Mouse (Mus musculus): Measurements from ENCODE around the gene Acoxl.
A peak's percentile ranks its signal among the peaks of the same experiment; 100 is the strongest.

Acoxl gene

GRCm38 (mm10) chr2:127838576-127838975, at the start of gene Acoxl:
Gene Acoxl (plus strand): TSS chr2:127838876.
- no peak for DNase-seq (ENCODE audit: low spot score)

DNA sequence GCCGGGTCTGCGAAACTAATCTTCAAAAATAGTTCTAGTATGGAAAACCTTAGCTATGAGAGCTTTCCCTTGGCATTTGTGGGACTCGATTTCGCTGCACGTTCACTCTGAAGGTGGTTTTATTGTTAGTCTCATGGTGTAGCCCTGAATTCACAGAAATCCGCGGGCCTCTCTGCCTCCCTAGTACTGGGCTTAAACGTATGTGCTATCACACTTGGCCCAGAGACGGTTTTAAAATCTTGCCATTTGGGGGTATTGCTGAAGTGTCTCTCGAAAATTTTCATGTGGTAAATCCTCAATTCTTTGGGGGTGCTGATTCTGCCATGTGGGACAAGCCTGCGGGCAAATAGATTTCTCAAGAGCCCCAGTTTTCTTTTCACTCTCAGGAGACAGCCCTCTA, 49.5 kb upstream of the Acoxl start:
- DNase-seq (ENCODE audit: low spot score): no peak

DNA sequence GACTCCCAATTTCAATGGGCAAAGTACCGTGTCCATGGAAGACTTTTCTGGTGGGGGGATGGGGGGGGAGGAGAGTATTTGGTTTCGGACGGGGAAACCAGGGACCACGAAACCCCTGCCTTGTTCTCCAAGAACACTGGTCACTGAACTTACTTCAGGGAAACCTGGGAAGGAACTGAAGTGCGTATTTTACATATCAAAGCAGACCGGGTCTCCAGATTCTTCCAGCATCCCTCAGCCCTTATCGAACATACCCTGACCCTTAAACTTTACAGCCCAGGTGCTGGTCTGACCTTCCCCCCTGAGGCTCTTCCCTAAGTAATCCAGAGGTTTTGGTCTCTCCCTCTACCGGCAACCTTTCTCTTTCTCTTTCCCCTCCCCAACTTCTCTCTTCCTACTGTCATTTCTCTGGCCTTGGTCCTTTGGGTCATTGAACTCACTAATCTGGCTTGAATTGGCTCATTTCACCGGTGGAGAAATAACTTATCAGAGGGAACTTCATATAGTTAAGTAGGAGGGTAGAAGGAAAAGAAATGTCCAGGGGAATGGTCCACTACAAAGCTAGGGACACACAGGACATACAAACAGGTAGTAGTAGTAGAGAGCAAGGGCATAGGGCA, 48.9 kb upstream of the Acoxl start:
- DNase-seq (ENCODE audit: low spot score): no peak

DNA sequence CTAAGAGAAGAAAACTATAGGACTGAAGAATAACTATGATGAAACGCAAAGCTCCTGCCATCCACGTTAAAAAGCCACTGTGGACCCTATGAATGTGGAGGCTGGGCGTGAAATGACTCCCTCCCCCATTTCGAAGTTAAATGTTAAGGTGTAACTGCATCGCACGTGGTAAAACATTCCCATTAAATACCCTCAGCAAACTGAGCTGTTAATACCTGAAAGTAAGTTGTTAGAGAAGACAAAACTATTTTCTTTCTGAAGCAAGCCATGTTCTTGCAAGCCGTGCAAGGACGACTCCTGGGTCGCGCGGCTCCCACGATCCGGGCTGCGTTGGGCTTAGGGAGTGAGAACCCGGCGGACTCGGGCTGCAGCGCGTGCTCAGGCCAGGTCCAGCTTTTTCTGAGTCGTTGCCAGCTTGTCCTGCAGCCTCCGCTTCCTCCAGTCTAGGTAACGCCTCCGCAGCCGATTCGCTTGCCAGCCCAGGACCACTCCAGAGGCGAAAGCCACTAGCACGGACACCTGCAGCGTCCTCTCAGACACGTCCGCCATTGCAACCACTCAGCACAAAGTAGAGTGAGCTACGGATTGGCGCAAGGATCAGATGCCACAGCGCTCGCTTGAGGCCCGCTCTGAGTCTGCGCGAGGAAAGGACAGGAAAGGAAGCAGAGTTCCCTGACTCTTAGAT, 46.6 kb upstream of the Acoxl start, which contains the start of gene Mtln:
Gene Mtln, minus strand, starts transcription at position 570 of the 685 bp plus-strand sequence.
- DNase-seq (ENCODE audit: low spot score): peak; percentile 88

DNA sequence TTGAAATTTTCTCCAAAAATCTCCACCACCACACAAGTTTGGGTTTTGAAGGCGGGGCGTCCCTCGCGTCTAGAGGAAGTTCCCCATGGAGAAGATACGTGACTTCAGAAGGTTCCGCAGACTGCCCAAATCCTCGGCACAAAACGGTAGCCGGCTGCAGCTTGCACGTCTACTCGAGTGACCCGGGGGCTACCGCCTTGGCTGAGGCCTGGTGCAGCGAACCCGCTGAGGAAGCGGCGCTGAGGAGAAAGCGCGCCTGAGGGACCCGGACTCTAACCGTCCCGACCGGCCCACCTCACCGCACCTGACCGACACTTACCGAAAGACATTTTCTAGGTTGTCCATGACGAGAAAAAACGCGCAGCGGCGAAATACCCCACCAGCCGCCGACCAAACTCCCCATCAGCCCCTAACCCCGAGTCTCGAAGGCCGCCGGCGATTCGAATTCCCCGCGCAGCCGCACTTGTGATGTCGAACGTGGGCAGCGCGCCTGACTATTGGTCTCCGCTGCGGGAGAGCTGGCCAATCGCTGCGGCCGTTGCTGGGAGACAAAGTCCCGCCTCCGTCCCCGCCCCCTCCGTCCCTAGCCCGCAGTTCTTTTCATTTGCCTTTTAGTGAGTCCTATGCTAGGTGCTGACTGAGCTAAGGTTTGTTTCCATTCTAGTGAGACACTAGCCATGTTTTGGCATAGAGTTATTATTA, 7.1 kb upstream of the Acoxl start, which contains the start of gene Bub1:
Gene Bub1, minus strand, starts transcription at position 465 of the 702 bp plus-strand sequence.
- DNase-seq (ENCODE audit: low spot score): peak; percentile 94

DNA sequence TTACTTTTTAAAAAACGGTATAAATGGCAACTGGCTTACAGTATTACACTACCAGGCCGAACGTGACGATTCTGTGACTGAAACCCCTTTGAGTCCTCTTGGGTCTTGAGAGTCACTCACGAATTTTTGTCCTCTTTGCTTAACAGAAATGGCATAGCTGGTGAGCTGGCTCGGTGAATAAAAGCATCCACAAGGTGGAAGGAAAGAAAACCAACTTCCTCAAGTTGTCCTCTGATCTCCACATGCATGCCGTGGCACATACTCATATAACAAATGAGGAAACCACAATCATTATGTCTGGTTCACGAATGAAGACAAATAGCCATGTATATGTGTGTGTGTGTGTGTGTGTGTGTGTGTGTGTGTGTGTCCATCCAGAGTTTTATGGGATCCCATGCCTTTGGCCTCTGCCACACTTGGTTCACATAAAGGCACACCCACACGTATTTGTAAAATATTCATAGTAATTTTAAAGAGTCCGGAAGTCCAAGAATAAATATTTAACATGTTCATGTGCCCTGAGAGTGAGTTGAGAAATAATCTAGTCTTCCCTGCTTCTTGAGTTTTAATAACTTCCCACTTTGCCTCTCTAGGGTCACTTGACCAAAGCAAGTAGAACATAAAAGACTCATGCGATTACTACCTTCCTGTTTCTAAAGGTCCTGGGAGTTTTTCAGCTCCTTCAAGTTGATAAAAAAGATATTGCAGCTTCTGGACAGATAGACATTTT, 6.4 kb upstream of the Acoxl start:
- no peak for DNase-seq (ENCODE audit: low spot score)

GRCm38 (mm10) chr2:127832833-127833190, 5.9 kb upstream of the Acoxl start:
- no peak for DNase-seq (ENCODE audit: low spot score)

GRCm38 (mm10) chr2:127839425-127839824, 749 bp downstream of the Acoxl start:
- no peak for DNase-seq (ENCODE audit: low spot score)

GRCm38 (mm10) chr2:127841402-127841801, 2.7 kb downstream of the Acoxl start:
- DNase-seq (ENCODE audit: low spot score): no peak

DNA sequence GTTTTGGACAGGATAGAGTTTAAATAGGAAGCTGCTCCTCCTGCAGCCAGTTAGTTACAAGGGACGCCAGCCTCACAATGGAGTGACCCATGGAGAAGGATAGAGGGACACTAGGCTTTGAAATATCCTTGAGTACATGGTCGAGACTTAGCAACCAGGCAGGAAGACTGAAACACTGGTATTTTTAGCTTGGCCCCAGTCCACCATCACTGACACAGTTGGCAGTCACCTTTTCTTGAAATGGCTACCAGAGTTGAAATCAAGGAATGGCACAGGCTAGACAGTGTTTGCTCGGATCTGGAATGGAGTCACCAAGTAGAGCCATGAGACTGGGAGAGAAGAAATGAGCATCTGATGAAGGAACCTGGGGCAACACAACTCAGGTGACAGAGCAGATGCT, 3.7 kb downstream of the Acoxl start:
- DNase-seq (ENCODE audit: low spot score): no peak

DNA sequence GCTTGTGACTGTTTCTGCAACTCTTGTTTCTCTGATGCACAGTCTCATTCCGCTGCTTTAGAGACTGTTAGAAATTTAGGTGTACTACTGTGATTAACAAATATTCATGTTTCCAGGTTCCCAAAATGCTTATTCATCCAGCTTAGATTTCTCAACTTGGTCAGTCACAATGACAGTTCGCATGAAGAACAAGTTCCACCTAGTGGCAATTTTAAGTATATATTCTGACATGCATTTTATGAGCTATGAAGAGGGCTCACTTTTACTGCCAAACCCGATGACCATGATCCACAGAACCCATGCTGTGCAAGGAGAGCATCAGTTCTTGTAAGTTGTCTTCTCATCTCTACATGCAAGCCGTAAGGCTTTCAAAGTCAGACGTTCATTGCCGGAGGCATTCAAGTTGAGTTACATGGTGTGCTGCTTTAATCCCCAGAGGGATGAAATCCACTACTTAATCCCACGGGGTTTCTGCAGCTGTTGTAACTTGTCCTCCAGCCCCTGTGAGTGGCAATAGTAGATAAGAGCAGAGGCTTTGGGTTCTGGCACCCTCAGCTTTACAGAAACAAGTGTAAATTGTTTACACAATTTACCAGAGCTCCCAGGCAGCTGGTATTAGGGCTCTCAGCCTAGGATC, 6.8 kb downstream of the Acoxl start:
- no peak for DNase-seq (ENCODE audit: low spot score)

- DNase-seq (ENCODE audit: low spot score): no peak
Observed at GRCm38 (mm10) chr2:127846008-127846407, 7.3 kb downstream of the Acoxl start.

DNA sequence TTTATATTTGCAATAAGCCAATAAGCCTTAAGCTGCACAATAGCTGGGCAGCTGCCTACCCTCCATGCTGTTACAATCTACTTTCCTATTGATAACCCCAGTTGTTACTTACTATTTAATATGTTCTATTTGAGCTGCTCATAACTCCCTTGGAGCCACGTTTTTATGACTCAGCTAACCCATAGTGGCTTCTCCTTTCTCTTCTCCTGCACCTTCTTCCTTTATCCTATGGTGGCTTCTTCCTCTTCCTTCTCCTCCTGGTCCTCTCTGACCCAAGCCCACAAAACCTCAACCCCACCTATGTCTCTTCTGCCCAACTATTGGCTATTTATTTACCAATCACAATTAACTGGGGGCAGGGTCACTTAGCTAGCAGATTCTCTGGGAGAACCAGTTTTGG, 7.9 kb downstream of the Acoxl start:
- no peak for DNase-seq (ENCODE audit: low spot score)

DNA sequence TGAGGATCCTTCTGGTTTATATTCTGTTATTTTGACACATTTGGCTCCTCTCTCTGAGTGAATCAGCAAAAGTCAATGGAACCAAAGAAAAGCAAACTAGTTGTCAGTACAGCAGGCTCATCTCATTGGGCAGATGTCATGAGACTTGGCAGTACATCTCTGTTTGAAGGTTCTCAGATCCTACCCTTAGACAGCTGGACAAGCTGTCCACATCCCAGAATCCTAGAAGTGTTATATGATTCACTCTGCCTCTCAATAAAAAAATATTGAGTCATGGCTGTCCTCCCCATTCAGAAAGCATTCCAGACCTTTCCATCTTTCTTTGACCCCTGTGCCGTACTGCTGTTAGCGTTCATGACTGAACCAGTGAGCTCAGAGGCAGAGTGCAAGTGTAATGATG, 11.7 kb downstream of the Acoxl start:
- DNase-seq (ENCODE audit: low spot score): no peak

DNA sequence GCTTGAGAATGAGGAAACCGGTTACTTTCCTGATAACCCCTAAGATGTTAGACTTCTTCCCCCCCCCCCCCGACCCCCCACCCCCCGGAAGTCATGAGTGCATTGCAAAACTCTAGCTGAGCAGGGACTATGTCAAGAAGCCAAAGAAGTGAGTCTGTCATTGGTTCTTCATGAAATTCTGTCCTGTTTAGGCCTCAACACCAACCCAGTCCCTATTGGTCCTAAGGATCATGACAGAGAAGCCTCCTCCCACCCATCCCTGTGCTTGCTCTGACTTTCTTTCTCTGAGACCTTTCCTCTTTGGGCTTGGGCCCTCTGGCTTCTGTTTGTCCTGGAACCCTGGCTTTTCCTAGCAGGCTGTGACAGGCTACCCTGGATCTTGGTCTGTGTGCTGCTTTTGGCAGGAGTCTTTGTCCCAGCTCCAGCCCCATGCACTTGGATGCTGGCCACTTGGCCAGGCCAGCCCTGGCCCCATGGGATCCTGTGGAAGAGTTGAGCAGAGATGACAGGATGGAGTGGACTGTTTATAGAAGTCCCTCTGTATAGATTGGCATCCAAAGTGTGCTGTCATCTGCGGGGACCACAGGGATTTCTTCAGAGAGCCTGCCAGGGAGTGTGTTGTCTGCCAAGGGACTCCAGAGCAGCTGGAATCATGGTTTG, 15.8 kb downstream of the Acoxl start:
- DNase-seq (ENCODE audit: low spot score): peak; percentile 44

- DNase-seq (ENCODE audit: low spot score): no peak
Observed at GRCm38 (mm10) chr2:127864381-127864780, 25.7 kb downstream of the Acoxl start.

- no peak for DNase-seq (ENCODE audit: low spot score)
Observed at GRCm38 (mm10) chr2:127881063-127881462, 42.4 kb downstream of the Acoxl start.

GRCm38 (mm10) chr2:127889432-127889831, 50.8 kb downstream of the Acoxl start:
- DNase-seq (ENCODE audit: low spot score): peak; percentile 87

DNA sequence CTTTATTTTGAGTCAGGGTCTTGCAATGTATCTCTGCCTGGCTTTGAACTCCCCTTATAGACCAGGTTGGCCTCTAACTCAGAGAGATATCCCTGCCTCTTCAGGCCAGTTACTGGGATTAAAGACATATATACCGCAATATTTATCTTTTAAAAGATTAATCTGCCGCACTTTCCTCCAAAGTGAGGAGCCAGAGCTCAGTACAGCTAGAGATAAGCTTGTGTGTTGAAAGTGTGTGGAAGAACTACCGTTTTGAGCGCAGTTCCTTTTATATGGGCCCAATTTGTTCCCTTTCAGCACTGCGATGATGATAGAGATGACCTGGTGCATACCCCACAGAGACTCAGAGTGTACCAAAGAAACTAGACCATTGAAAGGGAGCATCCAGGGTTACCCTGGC, 51.3 kb downstream of the Acoxl start:
- DNase-seq (ENCODE audit: low spot score): no peak

DNA sequence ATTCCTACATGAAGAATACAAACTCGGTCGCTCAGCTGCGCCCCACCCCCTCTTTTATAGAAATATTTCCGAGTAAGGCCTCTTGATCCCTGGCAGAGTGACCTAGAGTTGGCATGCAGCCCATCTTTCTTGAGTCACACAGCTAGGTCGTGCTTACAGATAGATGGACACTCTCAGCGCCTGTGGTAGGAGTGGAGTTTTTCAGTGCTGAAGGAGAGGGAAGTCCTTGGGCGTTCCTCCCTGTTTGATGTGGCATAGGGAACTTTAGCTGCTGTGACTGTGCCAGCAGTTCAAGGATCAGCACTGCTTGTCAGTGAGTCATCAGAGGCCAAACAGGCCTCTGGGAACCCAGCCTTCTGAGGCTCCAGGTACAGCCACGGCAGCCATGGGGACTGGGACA, 51.9 kb downstream of the Acoxl start:
- DNase-seq (ENCODE audit: low spot score): peak; percentile 6

- DNase-seq (ENCODE audit: low spot score): no peak
Observed at GRCm38 (mm10) chr2:127891056-127891455, 52.4 kb downstream of the Acoxl start.

DNA sequence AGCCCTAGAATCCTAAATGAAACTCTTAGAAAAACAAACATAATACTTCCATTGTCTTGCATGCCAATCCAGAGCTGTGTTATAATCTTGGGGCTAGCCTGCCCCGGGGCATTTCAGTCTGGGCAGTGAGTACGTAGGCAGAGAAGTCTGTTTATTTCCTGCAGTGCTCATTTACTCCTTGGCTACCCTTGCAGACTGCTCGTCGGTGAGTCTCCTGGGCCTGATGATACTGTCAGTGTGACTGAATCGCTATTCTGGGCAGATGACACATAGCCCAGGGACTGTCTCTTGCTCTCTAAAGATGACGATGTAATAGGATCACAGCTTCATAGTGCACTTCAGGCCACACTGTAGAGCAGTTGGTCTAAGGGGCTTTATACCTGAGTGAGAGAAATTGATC, 56.2 kb downstream of the Acoxl start:
- DNase-seq (ENCODE audit: low spot score): no peak
